Mouse (Mus musculus): ENCODE results near the gene Ephx3.
"Not testable (repeated sequence)": the region's sequence is repeated elsewhere in the genome, so short reads cannot be mapped to it uniquely, and the experiment has no call there.

The Ephx3 gene

DNA sequence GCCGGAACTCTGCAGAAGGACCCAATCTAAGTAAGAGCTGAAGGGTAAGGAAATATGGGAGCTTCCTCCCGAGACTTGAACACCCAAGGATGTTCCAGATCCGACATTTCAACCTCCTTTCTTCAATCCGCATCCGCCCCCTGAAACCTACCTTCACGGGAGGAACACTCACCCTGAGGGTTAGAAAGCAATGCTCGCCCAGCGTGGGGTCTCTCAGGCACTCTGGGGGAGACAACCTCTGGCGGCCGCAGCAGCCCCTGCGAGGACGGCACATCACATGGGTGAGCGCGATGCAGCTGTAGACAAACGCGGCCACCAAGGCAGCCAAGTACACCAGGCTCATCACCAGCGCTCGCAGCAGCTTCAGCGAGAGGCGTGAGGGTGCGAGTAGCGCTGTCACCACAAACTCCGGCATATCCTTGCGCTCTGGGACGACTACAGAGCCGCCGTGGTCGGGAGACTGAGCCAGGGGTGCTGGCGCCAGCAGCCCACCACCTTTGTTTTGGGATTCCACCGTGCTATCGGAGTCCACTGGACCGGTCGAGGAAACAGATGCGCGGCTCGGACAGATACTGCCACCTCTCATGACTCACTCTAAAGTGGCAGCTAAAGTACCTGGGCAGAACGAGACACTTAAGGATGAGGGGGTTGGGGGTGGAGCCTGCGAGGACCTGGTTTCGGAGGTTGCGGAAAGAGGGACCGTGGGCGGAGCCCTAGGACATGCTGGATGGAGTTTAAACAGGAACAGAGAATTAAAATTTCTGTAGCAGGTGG is at the start of gene Ephx3:
TSS of gene Ephx3 (minus strand) at position 687 of the 774 bp plus-strand sequence.
- DNase-seq (ENCODE audit: low read depth, low spot score) = peak; percentile 66

DNA sequence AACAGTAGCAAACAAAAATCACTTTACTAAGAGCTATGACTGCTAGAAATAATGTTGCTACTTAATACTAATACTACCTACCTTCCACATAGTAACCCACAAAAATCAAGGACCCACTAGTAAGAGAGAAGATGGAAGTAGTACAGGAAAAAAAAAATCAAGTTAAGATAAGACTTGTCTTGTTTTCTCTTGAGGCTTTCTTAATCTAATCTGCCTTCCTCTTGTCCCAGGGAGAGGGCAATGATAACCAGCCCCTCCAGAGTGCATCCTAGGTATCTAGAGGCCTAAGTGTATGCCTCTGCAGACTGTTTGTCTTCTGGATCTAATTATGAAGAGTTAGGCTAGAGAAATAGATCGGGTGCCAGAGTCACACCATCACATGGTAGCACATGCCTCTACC is 49.2 kb upstream of the Ephx3 start:
- DNase-seq (ENCODE audit: low read depth, low spot score) = no peak

DNA sequence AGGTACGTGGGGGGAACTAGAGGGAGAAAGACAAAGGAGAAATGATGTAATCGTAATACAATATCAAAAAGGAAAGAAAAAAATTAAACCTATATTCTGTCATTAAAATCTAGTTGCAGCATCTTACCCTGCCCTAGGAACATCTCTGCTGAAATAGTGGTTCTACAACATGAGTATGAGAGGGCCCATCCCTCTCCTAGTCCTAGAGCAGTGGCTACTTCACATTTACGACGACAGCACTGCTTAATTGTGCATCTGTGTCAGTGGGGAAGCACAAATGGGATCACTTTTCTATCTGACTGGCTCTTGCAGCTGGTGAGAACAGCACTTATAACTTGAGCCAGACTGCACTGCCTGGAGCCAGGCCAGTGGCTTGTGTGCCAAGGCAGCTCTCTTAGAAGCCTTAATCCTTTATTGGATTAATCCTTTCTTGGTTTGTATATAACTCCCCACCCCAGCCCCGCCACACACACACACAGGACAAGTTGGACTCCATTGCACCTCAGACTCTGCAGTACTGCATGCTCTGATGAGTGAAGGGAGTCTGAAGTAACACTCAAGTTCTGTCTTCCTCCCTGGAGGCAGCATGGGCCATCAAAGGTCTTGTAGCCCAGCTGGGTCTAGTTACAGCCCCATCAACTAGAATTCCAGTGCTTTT is 46.3 kb upstream of the Ephx3 start:
- DNase-seq (ENCODE audit: low read depth, low spot score) = no peak

DNA sequence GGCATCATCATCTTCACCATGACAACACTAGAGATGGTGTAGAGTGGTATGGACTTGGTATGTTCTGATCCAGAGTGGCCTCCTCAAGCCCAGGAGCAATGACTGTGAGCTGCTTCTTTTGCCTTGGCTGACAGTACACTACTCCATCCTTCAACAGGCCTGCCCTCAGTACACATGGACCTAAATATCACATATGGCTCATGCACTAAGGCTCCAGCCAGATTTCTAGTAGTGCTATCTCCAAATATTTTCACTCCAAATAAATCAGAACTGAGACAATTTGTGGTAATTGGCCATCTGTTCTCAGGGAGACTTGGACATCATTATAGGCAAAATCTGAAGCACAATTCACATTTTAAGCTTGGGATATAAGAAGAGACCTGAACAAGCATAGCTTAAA is 43.8 kb upstream of the Ephx3 start:
- DNase-seq (ENCODE audit: low read depth, low spot score) = no peak

DNA sequence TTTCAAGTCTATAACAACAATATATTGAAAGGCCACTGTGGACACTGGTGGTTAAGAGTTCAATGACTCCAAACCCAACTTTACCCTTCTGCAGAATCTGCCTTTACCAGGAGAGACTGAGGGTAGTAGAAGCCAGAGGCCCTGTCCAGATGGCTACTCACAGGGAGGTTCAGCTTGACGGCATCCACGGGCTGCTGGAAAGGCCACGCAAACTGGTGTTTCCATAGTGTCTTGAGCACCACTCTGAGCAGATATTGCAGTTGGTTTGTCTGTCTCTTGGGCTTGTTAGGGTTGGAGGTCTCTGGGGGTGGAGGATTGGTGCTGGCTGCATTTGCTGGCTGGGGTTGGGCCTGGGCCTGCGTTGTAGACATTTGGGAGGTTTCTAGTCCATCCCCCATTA is 39.9 kb upstream of the Ephx3 start:
- no peak for DNase-seq (ENCODE audit: low read depth, low spot score)

DNA sequence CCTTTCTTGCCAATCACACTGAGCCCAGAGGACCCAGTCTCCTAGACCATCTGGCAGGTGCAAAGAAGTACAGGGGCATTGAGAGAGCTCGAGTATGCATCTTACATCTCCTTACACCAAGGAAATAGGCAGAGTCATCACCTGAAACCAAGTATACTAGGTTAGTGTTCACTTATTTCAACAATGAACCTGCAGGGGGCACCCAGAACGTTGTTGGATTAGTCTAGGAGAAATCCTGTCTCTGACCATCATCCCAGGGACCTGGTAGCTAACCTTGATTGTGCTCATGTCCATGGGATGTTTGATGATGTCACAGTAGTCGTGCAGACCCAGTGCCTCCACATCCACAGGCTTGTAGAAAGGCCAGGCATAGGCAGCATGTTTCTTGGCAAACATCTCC is 31.5 kb upstream of the Ephx3 start:
- DNase-seq (ENCODE audit: low read depth, low spot score) = peak; percentile 39

DNA sequence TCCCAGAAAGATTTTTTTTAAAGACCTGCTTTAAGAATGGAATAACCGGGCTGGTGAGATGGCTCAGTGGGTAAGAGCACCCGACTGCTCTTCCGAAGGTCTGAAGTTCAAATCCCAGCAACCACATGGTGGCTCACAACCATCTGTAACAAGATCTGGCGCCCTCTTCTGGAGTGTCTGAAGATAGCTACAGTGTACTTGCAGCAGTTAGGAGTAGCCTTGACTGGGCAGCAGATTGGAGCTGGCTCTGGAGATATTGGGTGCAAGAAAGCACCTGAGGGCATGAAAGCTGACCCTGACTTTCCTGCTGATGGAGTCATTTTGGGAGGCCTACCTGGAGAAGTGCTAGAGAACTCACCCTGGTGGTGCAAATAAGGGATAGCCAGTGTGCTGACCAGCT is 26.2 kb upstream of the Ephx3 start:
- peak; percentile 42 for DNase-seq (ENCODE audit: low read depth, low spot score)

DNA sequence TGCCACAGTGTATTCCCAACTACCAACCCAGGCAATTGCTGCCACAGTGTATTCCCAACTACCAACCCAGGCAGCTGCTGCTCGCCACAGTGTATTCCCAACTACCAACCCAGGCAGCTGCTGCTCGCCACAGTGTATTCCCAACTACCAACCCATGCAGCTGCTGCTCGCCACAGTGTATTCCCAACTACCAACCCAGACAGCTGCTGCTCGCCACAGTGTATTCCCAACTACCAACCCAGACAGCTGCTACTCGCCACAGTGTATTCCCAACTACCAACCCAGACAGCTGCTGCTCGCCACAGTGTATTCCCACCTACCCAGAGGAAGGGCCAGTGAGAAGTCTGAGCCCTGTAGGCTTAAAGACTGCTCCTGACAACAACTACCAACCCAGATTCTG is 22.2 kb upstream of the Ephx3 start:
- not testable (repeated sequence) for DNase-seq (ENCODE audit: low read depth, low spot score)

DNA sequence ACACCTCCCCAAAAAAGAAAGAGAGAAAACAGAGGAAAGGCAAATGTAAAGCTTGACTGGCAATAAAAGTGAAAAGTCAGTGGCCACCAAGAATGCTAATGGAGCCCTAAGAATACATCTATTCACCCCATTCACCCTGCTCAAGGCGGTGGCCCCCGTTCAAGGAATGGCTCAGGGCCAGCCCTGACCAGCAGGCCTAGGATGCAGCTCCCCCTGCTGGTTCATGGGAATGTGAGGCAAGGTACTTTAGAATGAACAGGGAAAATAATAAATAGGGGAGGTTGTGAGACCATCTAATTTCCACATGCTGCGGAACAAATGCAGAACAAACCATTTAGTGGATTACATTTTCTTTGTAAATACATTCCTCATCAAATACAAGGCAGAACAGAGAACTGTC is 20.4 kb upstream of the Ephx3 start:
- DNase-seq (ENCODE audit: low read depth, low spot score) = peak; percentile 57

DNA sequence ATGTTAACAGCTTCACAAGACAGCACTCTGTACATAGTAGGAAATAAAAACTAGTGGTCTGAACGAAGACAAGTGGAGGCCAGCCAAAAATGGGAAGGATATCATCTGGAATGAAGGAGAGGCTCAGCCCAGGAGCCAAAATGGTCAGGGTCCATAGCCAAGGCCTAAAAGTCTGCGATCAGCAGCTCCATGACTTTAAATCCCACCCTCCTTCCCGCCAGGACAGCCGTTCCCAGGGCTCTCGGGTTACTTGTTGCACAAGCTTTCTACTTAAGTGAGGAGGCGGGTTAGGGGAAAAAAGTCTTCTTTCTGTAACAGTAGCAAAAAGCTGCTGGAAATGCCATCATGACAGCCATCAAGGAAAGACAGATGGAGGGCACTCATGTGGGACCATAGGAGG is 19.8 kb upstream of the Ephx3 start:
- DNase-seq (ENCODE audit: low read depth, low spot score) = peak; percentile 41

DNA sequence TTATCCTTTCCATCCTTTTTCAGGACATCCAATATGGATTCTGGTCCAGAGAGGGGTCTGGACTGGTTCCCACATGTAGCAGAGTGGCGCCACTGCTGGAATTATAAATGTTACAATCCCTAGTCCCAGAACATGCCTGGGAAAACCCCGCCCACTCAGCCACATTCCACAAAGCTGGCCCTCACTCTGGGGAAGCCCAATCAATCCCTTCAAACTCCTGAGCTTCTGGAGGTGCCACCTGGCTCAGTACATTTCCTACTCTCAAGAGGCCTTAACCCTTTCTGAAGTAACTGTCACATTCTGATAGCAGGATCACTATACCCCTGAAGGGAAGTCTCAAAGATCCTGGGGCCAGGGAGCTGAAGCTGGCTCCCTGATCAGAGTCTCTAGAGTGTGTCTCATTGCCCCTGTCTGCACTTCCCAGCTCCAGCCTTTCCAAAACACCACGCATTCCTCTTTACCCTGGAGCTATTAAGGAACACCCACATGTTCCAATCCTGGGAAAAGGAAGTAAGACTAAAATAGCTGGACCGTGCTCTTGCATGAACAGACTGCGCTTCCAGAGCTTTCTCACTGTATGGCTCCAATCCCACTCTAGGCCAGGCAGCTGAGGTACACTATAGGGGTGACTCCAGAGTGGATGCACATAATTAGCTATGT is 18.4 kb upstream of the Ephx3 start:
- DNase-seq (ENCODE audit: low read depth, low spot score) = peak; percentile 47

DNA sequence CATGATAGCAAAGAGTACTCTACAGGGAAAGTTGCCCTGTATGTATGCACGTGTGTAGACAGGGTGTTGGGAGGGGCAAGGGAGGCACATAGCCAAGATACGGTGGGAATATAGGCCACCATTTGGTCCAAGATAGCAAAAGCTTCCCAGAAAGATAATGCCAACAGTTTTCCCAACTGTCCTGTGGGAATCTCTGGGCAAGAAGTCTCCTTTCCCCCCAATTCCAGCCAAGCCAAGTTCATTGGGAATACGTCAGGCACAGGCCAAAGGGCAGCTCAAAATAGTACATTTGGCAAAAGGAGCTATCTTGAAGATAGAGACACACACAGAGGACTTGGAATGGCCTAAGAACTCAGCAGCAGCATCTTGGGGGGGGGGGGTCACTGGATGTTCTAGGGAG is 16.0 kb upstream of the Ephx3 start:
- DNase-seq (ENCODE audit: low read depth, low spot score) = no peak

DNA sequence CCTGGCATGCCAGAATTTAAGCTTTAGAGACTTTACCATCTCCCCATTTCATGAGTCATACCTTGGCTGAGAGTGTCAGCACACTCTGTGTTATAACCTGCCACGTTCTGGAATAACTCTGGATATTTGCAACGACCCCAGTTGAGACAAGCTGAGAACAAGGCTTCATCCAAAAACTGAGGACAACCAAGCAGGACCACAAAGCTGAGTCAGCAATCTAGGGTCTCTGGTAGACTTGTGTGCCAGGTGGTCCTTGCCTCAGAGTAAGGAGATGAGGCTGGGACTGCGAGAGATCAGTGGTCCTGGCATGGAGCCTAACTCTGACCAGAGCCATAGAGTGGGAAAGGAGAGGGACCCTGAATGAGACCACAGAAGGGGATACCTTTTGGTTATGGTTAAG is 13.6 kb upstream of the Ephx3 start:
- DNase-seq (ENCODE audit: low read depth, low spot score) = no peak

DNA sequence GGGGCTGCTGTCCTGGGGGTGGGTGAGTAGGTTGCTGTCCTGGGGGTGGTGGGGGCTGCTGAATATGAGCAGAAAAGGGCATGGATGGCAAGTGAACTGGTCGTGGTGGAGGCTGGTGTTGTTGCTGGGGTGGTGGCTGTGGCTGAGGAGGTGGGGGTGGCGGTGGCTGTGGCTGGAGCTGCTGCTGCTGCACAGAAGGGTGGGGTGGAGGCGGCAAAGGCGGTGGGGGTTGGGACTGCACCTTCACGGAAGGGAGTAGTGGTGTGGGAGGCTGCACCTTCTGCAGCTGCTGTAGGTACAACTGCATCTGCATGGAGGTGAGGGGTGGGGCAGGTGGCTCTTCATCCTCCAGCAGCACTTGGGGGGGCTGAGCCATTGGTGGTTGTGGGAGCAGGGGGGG is 11.7 kb upstream of the Ephx3 start:
- no peak for DNase-seq (ENCODE audit: low read depth, low spot score)

DNA sequence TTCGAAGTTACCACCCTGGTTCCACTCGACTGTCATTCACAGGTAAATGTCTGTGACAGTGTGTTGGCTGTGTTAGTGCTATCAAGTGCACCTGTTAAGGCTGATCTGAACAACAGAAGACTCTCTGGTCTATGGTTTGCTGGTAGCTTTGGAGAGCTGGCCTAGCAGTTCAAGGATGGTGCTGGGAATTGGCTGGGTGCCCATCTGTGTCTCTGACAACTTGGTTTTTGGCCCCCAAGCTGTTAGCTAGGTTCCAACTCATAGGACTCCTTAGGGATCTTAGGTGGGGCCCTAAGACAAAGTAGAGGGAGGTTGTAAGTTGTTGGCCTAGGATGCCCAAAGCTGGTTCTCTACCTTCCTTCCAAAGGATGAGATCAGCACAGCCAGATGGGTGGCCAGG is 10.4 kb upstream of the Ephx3 start:
- no peak for DNase-seq (ENCODE audit: low read depth, low spot score)

DNA sequence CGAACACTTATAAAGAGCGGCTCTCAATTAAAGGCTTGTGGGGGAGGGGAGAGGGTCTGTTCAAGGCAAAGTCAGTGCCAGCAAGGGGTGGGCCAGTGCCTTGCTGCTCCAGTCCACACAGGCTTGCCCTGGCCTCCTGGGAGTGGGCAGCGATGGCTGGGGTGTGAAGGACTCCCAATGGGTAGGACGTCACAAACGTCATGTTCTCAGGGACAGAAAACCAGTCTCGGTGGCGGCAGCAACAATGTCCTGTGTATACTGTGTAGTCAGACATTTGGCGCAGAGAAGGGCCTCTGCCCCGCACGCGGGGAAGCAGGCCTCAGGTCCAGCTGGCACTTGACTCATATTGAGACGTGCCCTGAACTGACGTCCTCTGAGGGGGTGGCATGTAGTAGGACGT is 7.8 kb upstream of the Ephx3 start:
- no peak for DNase-seq (ENCODE audit: low read depth, low spot score)

DNA sequence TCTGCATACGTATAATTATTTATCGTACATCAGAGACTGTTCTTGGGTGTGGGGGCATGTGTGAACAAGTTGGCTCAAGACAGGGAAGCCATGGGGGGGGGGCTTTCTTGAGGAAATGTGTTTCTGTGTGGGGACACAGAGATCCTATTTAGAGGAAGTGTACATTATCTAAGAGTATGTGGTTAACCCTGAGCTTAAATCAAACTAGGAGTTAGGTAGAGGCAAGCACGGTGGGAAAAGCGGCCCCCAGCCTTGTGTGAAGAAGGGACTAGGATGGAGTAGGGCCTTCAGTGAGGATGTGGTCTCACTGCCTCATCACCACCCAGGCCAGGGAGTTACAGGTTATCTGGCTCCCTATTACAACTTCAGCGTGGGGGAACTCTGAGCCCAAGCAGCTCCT is 6.4 kb upstream of the Ephx3 start:
- DNase-seq (ENCODE audit: low read depth, low spot score) = no peak

DNA sequence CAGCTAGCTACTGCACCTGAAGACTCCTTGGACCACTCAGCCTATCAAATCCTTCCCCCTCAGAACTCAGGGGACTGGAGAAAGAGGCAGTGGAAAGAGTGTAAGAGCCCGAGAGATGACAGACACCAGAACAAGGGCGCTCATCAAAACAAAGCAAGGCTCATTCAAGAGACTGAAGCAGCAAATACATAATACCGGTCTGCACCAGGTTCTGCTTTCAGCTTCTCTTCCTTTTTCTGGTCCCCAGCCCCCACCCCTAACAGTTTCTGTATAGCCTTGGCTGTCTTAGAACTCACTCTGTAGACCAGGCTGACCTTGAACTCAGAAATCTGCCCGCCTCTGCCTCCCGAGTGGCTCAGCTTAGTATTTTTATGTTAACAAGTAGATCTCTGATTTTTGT is 3.7 kb upstream of the Ephx3 start:
- DNase-seq (ENCODE audit: low read depth, low spot score) = no peak

DNA sequence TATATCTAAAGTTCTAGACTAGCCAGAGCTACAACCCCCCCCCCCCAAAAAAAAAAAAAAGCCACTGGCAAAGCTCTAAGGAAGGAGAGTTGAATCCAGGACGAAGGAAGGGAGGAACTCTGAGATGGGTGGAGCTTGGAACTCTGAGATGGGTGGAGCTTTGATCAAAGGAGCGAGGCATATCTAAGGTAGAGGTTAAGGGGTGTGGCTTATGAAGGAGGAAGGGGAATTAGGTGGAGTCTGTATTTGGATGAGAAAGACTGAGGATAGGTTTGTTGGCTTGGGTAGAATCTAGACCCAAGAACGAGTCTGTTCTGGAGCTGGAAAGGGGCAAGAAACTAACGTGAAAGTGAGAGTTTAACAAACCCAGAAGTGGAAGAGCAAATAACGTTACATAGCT is 501 bp upstream of the Ephx3 start:
- DNase-seq (ENCODE audit: low read depth, low spot score) = peak; percentile 88

DNA sequence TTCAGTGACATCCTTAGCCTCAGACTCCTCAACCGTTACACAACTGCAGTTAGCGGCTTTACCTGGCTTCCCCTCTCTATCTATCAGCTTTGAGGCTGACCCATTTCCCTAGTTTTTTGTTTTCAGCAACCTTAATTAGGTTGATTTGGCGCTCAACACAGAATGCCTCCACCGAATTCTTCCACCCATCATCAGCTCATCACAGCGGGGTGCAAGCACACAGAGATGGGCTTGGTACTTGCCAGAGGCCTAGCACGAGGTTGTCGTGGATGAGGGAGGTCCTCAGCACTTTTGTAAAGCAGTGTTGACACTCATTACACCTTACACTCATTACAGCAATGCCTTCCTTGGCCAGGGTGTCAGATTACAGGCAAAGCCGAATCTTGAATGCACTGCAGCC is 6.3 kb downstream of the Ephx3 start:
- no peak for DNase-seq (ENCODE audit: low read depth, low spot score)

DNA sequence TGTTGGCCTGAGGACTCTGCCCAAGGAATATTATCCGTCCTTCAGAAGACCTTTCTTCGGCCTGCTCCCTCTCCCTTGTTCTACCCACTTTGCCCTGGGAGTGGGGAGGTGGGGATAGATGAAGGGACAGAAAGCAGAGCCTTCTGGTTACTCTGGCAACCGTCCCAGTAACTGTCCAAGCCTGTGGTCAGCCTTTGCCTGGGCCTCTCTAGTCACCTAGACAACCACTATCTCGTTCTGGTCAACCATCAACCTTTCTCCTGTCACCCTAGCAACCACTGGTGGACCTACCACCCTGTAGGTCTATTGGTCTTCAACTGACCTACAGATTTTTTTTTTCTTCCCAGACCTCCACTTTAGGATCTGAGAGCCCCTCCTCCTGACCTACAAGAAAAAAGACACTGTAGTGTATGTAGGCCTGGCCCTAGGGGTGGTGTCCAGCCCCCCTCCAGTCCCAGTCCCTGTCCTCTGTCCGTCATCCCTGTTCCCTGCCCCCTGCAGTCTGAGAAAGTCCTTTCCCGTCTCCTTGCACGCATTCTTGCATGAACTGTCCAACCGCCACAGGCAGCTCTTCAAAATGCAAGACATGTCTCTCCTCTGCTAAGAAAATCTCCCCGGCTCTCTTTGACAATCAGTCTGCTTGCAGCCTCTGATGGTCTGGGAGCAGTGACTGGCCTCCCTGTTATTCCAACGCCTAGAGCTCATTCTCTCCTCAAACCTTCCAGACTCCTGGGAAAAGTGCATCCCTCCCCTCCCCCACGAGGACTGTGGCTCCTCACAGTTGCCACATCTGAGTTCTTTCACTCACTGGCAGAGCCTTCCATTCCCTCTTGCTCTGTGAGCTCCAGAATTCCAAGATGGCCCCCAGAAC is 9.5 kb downstream of the Ephx3 start:
- no peak for DNase-seq (ENCODE audit: low read depth, low spot score)

DNA sequence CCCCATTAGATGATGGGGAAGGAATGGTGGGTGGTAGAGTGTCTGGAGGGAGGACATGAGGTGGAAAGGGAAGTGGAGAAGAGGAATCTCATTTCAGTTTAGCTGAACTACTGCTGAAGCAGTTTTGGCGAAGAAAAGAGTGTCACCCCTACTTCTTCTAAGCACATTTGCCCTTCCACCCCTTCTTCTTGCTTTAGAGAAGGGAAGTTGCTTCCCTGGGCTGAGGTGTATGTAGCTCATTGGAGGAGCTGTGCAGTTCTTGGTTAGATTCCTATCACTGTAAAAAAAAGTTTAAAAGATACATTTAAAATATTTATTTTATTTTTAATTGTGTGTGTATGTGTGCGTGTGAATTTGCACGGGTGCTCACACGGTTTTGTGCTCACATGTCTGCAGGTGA is 12.4 kb downstream of the Ephx3 start:
- DNase-seq (ENCODE audit: low read depth, low spot score) = no peak
